Mouse (Mus musculus): Measurements from ENCODE around the gene Gm5849. TPM values are rescaled to one million over a fixed set of nuclear protein-coding genes. Genes with fewer than 3 reads are reported as not detected.

Gene Gm5849
- polyA plus RNA-seq (2015; fragmentation: Nextera tagmentation; extraction: Ambion mirVana): not detected in 2 replicates

DNA sequence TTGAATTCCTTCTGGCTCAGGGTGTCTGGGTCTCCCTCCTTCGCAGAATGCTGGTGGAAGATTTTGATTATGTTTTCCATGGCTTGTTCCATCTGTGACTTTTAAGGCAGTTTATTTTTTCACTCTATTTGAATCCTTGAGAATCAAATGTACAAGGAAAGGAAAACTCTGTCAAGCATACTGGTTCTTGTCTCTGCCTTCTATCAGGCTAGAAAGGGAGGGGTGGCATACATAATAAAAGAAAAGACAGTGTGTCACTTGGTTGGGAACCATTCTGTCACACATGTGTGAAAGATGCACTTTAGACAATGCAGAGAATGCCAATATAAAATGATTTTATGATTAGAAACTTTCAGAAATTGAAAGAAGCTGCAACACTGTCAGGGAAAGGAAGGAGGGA, at the start of gene Gm5849:
Gene Gm5849, minus strand, starts transcription at position 101 of the 400 bp plus-strand sequence.

DNA sequence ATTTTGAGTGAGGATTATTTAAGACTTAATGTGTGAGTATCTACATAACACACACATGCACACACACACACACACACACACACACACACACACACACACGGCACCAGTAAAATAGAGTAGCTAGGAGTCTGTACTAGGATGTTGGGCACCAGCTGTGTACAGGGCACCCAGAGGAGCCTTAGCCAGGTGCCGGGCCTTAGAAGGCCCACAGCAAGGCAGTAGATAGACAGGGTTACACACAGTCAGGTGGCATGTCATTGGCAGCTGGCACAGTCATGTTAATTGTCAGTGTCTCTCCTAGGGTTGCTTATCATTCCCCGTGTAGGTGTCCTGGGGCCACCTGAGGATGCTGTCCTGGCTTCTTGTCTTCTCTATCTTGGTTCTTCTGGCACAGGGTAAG, 51.1 kb downstream of the Gm5849 start, which contains the start of gene Pglyrp4:
Gene Pglyrp4, plus strand, starts transcription at position 301 of the 400 bp plus-strand sequence.

Other genes starting within 250 kb of the Gm5849 start
- 145 and 153 TPM in 2 replicates for gene S100a16, start 240.6 kb downstream of the Gm5849 start, polyA plus RNA-seq (2015; fragmentation: Nextera tagmentation; extraction: Ambion mirVana)
- gene S100a3, start 217.3 kb downstream of the Gm5849 start, polyA plus RNA-seq (2015; fragmentation: Nextera tagmentation; extraction: Ambion mirVana): 5.1 TPM in 2 replicates
- gene S100a2, start 187.6 kb downstream of the Gm5849 start, polyA plus RNA-seq (2015; fragmentation: Nextera tagmentation; extraction: Ambion mirVana): not detected in 2 replicates
- gene Gm42674, start 176.0 kb downstream of the Gm5849 start, polyA plus RNA-seq (2015; fragmentation: Nextera tagmentation; extraction: Ambion mirVana): not detected in 2 replicates
- gene S100a4, start 174.1 kb downstream of the Gm5849 start, polyA plus RNA-seq (2015; fragmentation: Nextera tagmentation; extraction: Ambion mirVana): 6.7 and 10.3 TPM in 2 replicates
- gene S100a5, start 169.4 kb downstream of the Gm5849 start, polyA plus RNA-seq (2015; fragmentation: Nextera tagmentation; extraction: Ambion mirVana): not detected in 2 replicates
- gene S100a6, start 165.0 kb downstream of the Gm5849 start, polyA plus RNA-seq (2015; fragmentation: Nextera tagmentation; extraction: Ambion mirVana): 129 and 201 TPM in 2 replicates
- not detected in 2 replicates for gene S100a7a, start 123.9 kb downstream of the Gm5849 start, polyA plus RNA-seq (2015; fragmentation: Nextera tagmentation; extraction: Ambion mirVana)
- 11.8 and 22.1 TPM in 2 replicates for gene S100a8, start 108.9 kb downstream of the Gm5849 start, polyA plus RNA-seq (2015; fragmentation: Nextera tagmentation; extraction: Ambion mirVana)
- 7.1 and 12.3 TPM in 2 replicates for gene S100a9, start 82.2 kb downstream of the Gm5849 start, polyA plus RNA-seq (2015; fragmentation: Nextera tagmentation; extraction: Ambion mirVana)
- gene Pglyrp4, start 51.0 kb downstream of the Gm5849 start, polyA plus RNA-seq (2015; fragmentation: Nextera tagmentation; extraction: Ambion mirVana): not detected in 2 replicates

All from neural tube, postnatal 0 days (tissue).